Mouse (Mus musculus): ENCODE results near the gene Ntng1.

DNA sequence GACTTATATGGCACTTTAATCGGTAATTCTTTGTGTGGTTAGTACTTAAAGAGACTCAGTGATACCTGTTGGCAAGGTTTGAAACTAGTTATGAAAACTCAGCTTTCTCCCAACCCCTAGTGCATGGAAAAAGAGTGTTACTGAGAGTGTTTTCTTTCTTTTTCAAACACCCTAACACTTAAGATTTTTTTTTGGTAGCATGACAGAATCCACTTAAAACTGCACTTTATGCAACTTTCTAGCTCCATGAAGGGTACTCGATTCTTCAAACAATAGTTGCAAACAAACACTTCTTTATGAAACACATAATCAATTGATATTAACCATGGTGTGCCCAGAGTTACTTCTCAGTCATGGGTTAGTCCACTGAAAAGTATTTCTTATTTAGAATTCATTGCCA lies 49.4 kb downstream of the Ntng1 start:
- no peak for TF ChIP-seq CTCF (IDR thresholded peaks at IDR 0.05; ENCODE audit: control insufficient read depth, insufficient read depth, insufficient read length)
- TF ChIP-seq MAX (IDR thresholded peaks at IDR 0.05): no peak
- TF ChIP-seq MYOD1 (IDR thresholded peaks at IDR 0.05; ENCODE audit: control insufficient read depth, insufficient read length, low read depth): no peak
- no peak for TF ChIP-seq CEBPB (IDR thresholded peaks at IDR 0.05; ENCODE audit: low read depth)
